Mouse (Mus musculus): ENCODE results near the gene 4930562C15Rik.

DNA sequence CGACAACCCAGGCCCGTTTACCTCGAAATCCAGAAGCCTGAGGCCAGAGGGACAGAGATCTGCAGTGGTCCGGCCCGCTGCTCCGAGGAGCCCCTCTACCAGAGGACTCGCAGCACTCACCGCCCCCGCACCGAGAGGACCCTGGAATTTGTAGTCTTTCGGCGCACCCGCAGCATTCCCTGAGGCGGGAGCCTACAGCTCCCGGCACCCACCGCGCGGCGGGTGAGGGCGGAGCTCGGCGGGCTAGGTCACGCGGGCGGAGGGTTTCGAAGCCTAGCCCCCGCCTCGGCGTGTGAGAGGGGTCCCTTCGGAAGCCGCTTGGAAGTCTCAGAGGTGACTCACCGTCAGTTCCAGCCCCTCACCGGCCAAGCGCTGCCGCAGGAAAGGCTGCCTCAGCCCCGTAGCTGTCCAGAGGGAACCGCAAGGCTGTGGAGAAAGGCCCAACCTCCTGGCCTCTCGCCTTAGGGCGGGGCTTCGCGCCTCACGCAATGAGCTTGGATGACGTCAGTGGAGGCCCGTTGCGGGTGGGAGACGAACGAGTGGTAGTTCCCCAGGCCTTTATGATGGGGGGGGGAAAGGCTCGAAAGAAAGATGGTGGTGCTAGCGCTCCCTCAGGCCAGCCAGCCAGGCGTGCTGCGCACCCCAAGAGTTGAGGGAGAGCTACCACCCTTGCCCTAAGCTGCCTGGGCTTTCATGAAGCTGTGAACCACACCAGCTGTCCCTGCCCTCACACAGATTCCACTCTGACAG is 45.2 kb upstream of the 4930562C15Rik start, which contains the start of gene Cdip1:
- TF ChIP-seq POLR2A (IDR thresholded peaks at IDR 0.05; ENCODE audit: control insufficient read depth in 1 of 2, insufficient read depth in 1 of 2, low read depth in 1 of 2, low read length in 2 of 2, poor library complexity in 1 of 2) (peak; percentile 56 to 76; a peak in 2 of 4 replicates), CTCF (IDR thresholded peaks at IDR 0.05 in 2 of 3, conservative IDR thresholded peaks at IDR 0.05 in 1 of 3; ENCODE audit: control insufficient read depth in 1 of 3, insufficient read depth in 1 of 3, low read depth in 2 of 3, low read length in 3 of 3, poor library complexity in 1 of 3, severe bottlenecking in 1 of 3) (no peak), USF1 (IDR thresholded peaks at IDR 0.05; ENCODE audit: low read depth, low read length) (peak; percentile 88), EP300 (IDR thresholded peaks at IDR 0.05; ENCODE audit: low read depth in 1 of 2, low read length in 2 of 2) (no peak), USF2 (IDR thresholded peaks at IDR 0.05; ENCODE audit: borderline replicate concordance in 1 of 2, insufficient read depth in 1 of 2, low read depth in 1 of 2, low read length in 2 of 2) (peak in 1 of 2 experiments; percentile 30; a peak in 1 of 4 replicates), MAX (IDR thresholded peaks at IDR 0.05; ENCODE audit: low read length) (peak; percentile 93), POLR2AphosphoS5 (IDR thresholded peaks at IDR 0.05; ENCODE audit: borderline replicate concordance, low read depth, low read length) (no peak), ZNF384 (IDR thresholded peaks at IDR 0.05; ENCODE audit: low read depth, low read length) (no peak)
